Mouse (Mus musculus): ENCODE measurements around the gene Gprasp1. TPM values are rescaled to one million over a fixed set of nuclear protein-coding genes. Genes with fewer than 3 reads are reported as not detected.
"Not testable (repeated sequence)": the region's sequence is repeated elsewhere in the genome, so short reads cannot be mapped to it uniquely, and the experiment has no call there.

Gprasp1 gene
- total RNA-seq (2021), result 53.5 and 55.3 TPM in 2 replicates
- long read RNA-seq, experiment 1, full-length matches to known transcripts, result 4 of 24 reads
- long read RNA-seq, experiment 1, partial matches to known transcripts, result 4 of 24 reads
- long read RNA-seq, experiment 1, other reads (novel, unspliced or antisense), result 16 of 24 reads
- long read RNA-seq, experiment 2, partial matches to known transcripts, result 6 of 29 reads
- long read RNA-seq, experiment 2, other reads (novel, unspliced or antisense), result 22 of 29 reads

- peak; percentile 92 for DNase-seq
Observed at GRCm38 (mm10) chrX:135742304-135743055, at the start of gene Gprasp1, which contains the start of gene Armcx5. Gene Gprasp1, plus strand, starts transcription at chrX:135742733. Gene Armcx5, plus strand, starts transcription at chrX:135742733.

- no peak for DNase-seq
Observed at GRCm38 (mm10) chrX:135693633-135694032, 48.9 kb upstream of the Gprasp1 start, which contains the start of gene Tcp11x2. Gene Tcp11x2, minus strand, starts transcription at chrX:135693790.

DNA sequence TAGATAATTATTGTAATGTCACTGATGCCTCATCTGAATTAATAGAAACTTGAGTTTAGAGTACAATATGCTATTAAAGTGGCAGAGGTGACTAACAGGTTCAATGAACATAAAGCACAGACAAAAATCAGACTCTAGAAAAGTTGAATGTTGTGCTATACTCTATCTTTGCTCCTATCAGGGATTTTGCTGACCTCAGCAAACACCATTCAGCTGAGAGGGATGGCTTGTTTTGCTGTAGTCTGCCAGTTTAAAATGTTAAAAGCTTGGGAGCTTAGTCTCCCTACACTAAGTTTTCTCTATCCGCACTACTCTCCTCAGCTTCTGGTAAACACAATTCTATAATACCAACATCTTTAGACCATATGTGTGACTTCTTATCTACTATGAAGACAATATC lies 39.4 kb upstream of the Gprasp1 start:
- no peak for DNase-seq

DNA sequence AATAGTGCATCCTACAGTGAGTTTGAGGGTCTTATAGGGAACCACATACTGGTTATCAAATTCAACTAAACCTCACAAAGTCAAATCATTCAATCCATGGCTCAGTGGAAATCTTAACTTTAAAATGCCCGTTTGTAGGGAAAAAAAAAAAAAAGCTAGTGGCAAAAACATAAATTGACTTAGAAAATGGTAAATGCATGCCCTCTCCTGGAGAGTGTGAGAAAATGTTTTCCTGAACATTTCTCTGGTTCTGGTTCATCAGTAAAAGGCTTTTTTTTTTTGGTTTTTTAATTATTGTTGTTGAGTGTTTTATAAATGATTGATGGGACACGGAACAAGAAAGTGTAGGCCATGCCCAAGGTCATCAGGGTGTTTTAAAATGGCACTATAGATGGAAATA lies 38.2 kb upstream of the Gprasp1 start:
- no peak for DNase-seq

- no peak for DNase-seq
Observed at GRCm38 (mm10) chrX:135712845-135713244, 29.7 kb upstream of the Gprasp1 start.

DNA sequence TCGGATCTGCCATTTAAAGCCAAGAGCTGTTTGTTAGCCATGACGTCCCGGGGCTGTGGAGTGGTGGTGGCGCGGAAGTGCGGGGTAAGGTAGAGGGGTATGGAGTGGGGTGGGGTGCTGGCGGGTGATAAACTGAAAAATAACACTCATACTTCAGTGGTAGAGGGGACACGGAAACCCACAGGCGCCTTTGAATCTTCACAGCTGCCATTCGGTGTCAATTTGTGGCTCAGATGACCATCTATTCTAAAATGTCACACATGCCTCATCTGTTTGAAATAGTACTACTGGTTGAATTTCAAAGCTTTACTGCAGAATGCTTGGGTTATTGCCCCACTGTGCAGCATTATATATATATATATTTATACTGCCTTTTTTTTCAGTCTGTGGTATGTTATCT lies 17.4 kb upstream of the Gprasp1 start, which contains the start of gene Tmsb15a:
Gene Tmsb15a, minus strand, starts transcription at position 101 of the 400 bp plus-strand sequence.
- no peak for DNase-seq

GRCm38 (mm10) chrX:135738730-135739520 lies 3.6 kb upstream of the Gprasp1 start:
- DNase-seq, result no peak

GRCm38 (mm10) chrX:135743056-135743355 lies 473 bp downstream of the Gprasp1 start:
- DNase-seq, result no peak

DNA sequence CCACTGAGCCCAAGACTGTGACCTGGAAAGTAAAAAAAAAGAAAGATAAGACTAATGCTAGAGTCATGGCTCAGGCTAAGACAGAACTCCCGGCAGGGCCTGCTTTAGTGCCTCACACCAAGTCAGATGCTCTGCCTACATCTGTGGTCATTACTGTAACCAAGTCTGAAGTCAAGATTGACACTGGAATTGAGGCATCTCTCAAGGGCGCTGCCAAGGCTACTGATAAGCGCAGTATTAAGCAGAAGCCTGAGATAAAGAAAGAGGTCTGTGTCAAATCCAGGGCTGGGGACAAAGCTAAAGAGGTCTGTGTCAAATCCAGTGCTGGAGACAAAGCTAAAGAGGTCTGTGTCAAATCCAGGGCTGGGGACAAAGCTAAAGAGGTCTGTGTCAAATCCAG lies 2.8 kb downstream of the Gprasp1 start:
- peak; percentile 15 for DNase-seq

DNA sequence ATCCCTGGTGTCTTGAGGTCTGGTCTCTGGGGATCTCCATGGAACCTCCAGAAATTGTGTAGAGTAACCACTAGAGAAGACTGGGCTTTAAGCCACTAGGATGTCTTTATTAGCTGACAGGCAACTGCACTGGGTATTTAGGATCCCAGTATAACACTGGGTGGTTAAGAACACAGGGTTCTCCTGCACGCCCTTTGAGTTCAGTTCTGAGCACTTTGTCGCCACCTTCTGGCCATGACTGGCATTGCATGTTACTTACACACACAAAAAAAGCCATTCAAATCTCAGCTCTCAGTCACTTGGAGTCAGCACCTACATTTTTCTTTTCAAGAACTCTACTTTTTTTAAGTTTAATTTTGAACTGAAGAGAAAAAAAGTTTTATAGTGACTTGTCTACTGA lies 10.3 kb downstream of the Gprasp1 start:
- DNase-seq, result peak; percentile 76

DNA sequence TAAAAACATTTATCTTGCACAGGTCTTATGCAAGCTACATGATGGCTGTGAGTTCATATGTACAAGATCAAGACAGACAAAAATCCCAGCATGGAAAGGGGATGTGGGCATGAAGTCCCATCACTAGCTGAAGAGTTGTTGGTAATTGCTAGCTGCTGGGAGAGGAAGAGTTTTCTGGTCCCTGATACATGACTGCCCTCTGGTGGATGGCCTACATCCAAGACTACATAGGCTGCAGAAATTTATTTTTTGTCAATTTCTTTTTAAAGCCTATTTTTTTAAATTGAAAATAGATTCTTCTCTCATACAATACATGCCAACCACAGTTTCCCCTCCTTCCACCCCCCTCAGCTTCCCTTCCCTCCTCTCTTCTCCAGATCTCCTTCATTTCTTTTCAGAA lies 19.2 kb downstream of the Gprasp1 start:
- DNase-seq, result peak; percentile 37

GRCm38 (mm10) chrX:135768043-135768548 lies 25.6 kb downstream of the Gprasp1 start:
- no peak for DNase-seq

GRCm38 (mm10) chrX:135768565-135768964 lies 26.0 kb downstream of the Gprasp1 start:
- no peak for DNase-seq

DNA sequence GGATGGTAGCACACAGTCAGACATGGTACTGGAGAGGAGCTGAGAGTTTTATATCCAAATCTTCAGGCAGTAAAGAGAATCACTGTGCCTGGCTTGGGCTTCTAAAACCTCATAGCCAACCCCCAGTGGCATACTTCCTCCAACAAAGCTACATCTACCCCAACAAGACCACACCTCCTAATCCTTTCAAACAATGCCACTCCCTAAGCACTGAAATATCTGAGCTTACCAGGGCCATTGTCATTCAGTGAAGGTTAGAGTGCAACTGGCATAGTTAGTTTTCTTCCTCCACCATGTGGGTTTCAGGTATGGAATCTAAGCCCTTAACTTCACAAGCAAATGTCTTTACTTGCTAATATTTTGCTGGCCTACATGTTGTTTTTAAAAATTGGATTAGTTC lies 49.0 kb downstream of the Gprasp1 start:
- DNase-seq, result no peak

DNA sequence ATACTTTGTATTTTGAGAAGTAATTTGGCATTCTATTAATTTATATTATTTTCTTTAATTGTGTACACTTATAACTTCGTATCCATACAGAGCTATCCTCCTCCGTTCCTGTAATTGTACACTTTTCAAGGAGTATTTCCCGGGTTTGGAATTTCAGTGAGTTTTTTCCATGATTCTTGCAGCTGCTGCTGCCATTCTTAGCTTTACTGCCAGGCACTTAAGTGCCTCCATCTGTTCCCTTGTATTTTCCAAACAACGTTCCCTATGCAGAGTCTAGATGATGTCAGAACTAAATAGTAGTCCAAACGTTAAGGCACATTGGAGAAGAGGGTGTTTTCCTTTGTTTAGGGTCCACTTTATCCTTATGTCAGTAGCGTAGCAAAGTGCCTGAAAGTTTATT lies 49.8 kb downstream of the Gprasp1 start:
- no peak for DNase-seq

- peak; percentile 68 for DNase-seq
Observed at GRCm38 (mm10) chrX:135795591-135796304, 53.2 kb downstream of the Gprasp1 start.

GRCm38 (mm10) chrX:135796305-135797211 lies 54.0 kb downstream of the Gprasp1 start:
- DNase-seq, result peak; percentile 8

- peak; percentile 66 for DNase-seq
Observed at GRCm38 (mm10) chrX:135797212-135797644, 54.7 kb downstream of the Gprasp1 start, which contains the start of gene Bhlhb9. Gene Bhlhb9, plus strand, starts transcription at chrX:135797594.

GRCm38 (mm10) chrX:135804149-135804548 lies 61.6 kb downstream of the Gprasp1 start:
- DNase-seq, result no peak

DNA sequence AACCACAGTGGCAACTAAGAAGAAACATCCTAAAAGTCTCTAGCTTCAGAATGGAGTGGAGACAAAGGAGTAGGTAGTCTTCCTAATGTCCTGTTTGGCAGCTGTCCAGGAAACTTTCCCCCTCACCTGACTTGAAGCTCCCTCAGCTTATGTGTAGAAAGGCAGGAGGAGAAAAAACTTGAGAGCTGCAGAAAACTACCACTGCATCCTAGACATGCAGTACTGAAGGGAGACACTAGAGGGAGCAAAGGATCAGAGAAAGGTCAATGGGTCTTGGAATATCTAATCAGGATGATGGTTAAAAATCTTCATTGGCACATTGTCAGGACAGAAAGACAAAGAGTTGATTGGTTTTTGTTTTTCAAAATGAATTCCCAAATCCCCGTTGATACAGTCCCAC lies 63.2 kb downstream of the Gprasp1 start:
- peak; percentile 34 for DNase-seq

GRCm38 (mm10) chrX:135835896-135836295 lies 93.4 kb downstream of the Gprasp1 start:
- DNase-seq, result not testable (repeated sequence)

All from adrenal gland, postnatal 14 days (tissue).